In genomic region chr2:165621488-165621887, GRCm38 (mm10) we compare ENCODE assay signal across 20 mouse cellular contexts.
"Had no signal": no experiment of that assay in that cellular context is flagged by ENCODE, and none has a peak within 500 bp of the region (broad histone marks: within the 10 kb centered on the region; RNA-seq: fewer than 3 reads in every experiment).

No protein-coding gene starts in this region.

- H3K4me1 ChIP-seq: liver, embryonic 13.5 days; midbrain, embryonic 12.5 days; midbrain, embryonic 15.5 days had no signal

- H3K27me3 ChIP-seq: liver, embryonic 13.5 days; midbrain, embryonic 12.5 days; midbrain, embryonic 15.5 days; neural tube, embryonic 12.5 days; neural tube, embryonic 15.5 days had no signal

- H3K9me3 ChIP-seq: liver, embryonic 13.5 days; midbrain, embryonic 12.5 days; midbrain, embryonic 15.5 days; neural tube, embryonic 15.5 days had no signal

- H3K36me3 ChIP-seq: liver, embryonic 13.5 days; midbrain, embryonic 12.5 days; midbrain, embryonic 15.5 days; neural tube, embryonic 15.5 days had no signal

- ATAC-seq: intestine, embryonic 16.5 days; midbrain, embryonic 15.5 days had no signal

- H3K9ac ChIP-seq: liver, embryonic 13.5 days; lung, embryonic 14.5 days; midbrain, embryonic 12.5 days; midbrain, embryonic 15.5 days; neural tube, embryonic 12.5 days; neural tube, embryonic 15.5 days had no signal

- H3K4me3 ChIP-seq: layer of hippocampus, adult 2 months; liver, embryonic 13.5 days; midbrain, embryonic 12.5 days; midbrain, embryonic 15.5 days; neural tube, embryonic 12.5 days; neural tube, embryonic 15.5 days had no signal

- DNase-seq: kidney, adult 18-20 months; kidney, adult 9 months; kidney, postnatal 25 days; layer of hippocampus, adult 9-11 months; liver, embryonic 13.5 days; lung, embryonic 14.5 days; lung, postnatal 4 days; right cerebral cortex, adult 18-20 months; right cerebral cortex, postnatal 14 days; right cerebral cortex, postnatal 4 days; thymus, adult 2 months; thymus, postnatal 14 days; thymus, postnatal 4 days had no signal

- H3K27ac ChIP-seq: kidney, postnatal 0 days; layer of hippocampus, adult 2 months; liver, embryonic 13.5 days; midbrain, embryonic 12.5 days; midbrain, embryonic 15.5 days; neural tube, embryonic 12.5 days; neural tube, embryonic 15.5 days had no signal

- H3K4me2 ChIP-seq: liver, embryonic 13.5 days; lung, embryonic 14.5 days; midbrain, embryonic 12.5 days; midbrain, embryonic 15.5 days; neural tube, embryonic 12.5 days; neural tube, embryonic 15.5 days had no signal
